Mouse (Mus musculus): ENCODE data around the gene Lamtor5. TPM values are rescaled to one million over a fixed set of nuclear protein-coding genes. Genes with fewer than 3 reads are reported as not detected.
"Not testable (repeated sequence)": the region's sequence is repeated elsewhere in the genome, so short reads cannot be mapped to it uniquely, and the experiment has no call there.

Lamtor5 gene
- polyA plus RNA-seq, 1 experiment from 2014 or later = 206 TPM

- Histone ChIP-seq H3K27ac (ENCODE audit: low read depth, low read length) (no peak overlapping the region), H3K4me2 (replicated peaks; ENCODE audit: low read depth) (no peak overlapping the region), H3K4me1 (replicated peaks; ENCODE audit: control insufficient read depth, insufficient read depth, low read length) (no peaks in the 10 kb centered on the region), H3K9ac (ENCODE audit: low read depth, low read length) (no peak overlapping the region), H3K27me3 (replicated peaks; ENCODE audit: control insufficient read depth, insufficient read depth, low read length) (no peaks in the 10 kb centered on the region), H3K4me3 (ENCODE audit: low read depth, low read length) (no peak overlapping the region), H3K36me3 (ENCODE audit: control insufficient read depth, insufficient read depth) (no peaks in the 10 kb centered on the region), H3K9me3 (ENCODE audit: control insufficient read depth) (no peaks in the 10 kb centered on the region)
- TF ChIP-seq CTCF (IDR thresholded peaks at IDR 0.05; ENCODE audit: low read depth) = peak; percentile 52
- ATAC-seq = no peak
- WGBS = 51% methylated on average over 4 of the region's 4 CpGs
These were observed 2.7 kb upstream of the Lamtor5 start for GRCm38 (mm10) chr3:107275996-107276395.

GRCm38 (mm10) chr3:107276626-107277025 is 2.0 kb upstream of the Lamtor5 start:
- no peak overlapping the region for H3K4me3 ChIP-seq (ENCODE audit: low read depth, low read length)
- H3K4me1 ChIP-seq (replicated peaks; ENCODE audit: control insufficient read depth, insufficient read depth, low read length) = no peaks in the 10 kb centered on the region
- TF ChIP-seq CTCF (IDR thresholded peaks at IDR 0.05; ENCODE audit: low read depth) = no peak
- H3K9ac ChIP-seq (ENCODE audit: low read depth, low read length) = no peak overlapping the region
- 0 out of 2 replicates have a peak, but pooled peaks cover under 1% of the 10 kb centered on the region for H3K36me3 ChIP-seq (ENCODE audit: control insufficient read depth, insufficient read depth)
- ATAC-seq = no peak
- no peak overlapping the region for H3K27ac ChIP-seq (ENCODE audit: low read depth, low read length)
- WGBS = 75% methylated on average over 3 of the region's 3 CpGs
- H3K4me2 ChIP-seq (replicated peaks; ENCODE audit: low read depth) = no peak overlapping the region
- H3K27me3 ChIP-seq (replicated peaks; ENCODE audit: control insufficient read depth, insufficient read depth, low read length) = no peaks in the 10 kb centered on the region
- no peaks in the 10 kb centered on the region for H3K9me3 ChIP-seq (ENCODE audit: control insufficient read depth)

DNA sequence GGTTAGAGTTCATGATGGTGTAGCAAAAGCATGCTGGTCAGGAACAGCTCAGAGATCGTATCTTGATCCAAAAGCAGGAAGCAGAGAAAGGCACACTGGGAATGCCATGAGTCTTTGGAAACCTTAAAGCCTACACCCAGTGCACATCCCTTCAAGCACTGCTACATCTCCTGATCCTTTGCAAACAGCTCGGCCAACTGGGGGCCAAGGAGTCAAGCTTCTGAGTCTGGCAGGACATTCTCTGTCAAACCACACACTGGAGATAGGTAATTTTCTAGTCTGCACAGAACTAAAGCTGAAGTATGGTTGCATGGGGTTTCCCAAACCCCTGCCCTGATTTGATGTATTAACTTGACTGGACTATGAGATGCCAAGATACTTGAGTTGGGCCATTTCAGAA is 7.5 kb downstream of the Lamtor5 start:
- no peak overlapping the region for H3K27ac ChIP-seq (ENCODE audit: low read depth, low read length)
- WGBS = 82% methylated on average over 2 of the region's 2 CpGs

DNA sequence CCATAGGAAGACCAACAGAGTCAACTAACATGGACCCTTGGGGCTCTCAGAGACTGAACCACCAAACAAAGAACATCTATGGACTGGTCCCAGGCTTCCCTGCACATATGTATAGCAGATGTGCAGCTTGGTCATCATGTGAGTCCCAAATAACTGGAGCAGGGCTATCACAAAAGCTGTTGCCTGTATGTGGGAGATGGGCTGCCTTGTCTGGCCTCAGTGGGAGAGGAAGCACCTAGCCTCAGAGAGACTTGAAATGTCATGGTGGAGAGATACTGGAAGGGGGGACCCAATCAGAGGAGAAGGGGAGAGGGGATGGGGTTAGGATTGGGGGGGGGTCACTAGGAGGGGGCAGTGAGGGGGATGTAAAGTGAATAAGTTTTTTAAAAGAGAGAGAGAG is 8.7 kb downstream of the Lamtor5 start:
- no peaks in the 10 kb centered on the region for H3K27me3 ChIP-seq (replicated peaks; ENCODE audit: control insufficient read depth, insufficient read depth, low read length)
- no peaks in the 10 kb centered on the region for H3K4me1 ChIP-seq (replicated peaks; ENCODE audit: control insufficient read depth, insufficient read depth, low read length)
- H3K36me3 ChIP-seq (ENCODE audit: control insufficient read depth, insufficient read depth) = peaks cover 21% of the 10 kb centered on the region
- no peaks in the 10 kb centered on the region for H3K9me3 ChIP-seq (ENCODE audit: control insufficient read depth)
- TF ChIP-seq CTCF (IDR thresholded peaks at IDR 0.05; ENCODE audit: low read depth) = no peak
- no peak overlapping the region for H3K9ac ChIP-seq (ENCODE audit: low read depth, low read length)
- no peak overlapping the region for H3K27ac ChIP-seq (ENCODE audit: low read depth, low read length)
- ATAC-seq = no peak
- H3K4me2 ChIP-seq (replicated peaks; ENCODE audit: low read depth) = no peak overlapping the region
- H3K4me3 ChIP-seq (ENCODE audit: low read depth, low read length) = no peak overlapping the region

More for the DNA sequence above, 7.5 kb downstream of the Lamtor5 start:
- ATAC-seq = no peak
- Histone ChIP-seq H3K4me2 (replicated peaks; ENCODE audit: low read depth) (no peak overlapping the region), H3K36me3 (ENCODE audit: control insufficient read depth, insufficient read depth) (peaks cover 28% of the 10 kb centered on the region), H3K4me3 (ENCODE audit: low read depth, low read length) (no peak overlapping the region), H3K9ac (ENCODE audit: low read depth, low read length) (no peak overlapping the region), H3K27me3 (replicated peaks; ENCODE audit: control insufficient read depth, insufficient read depth, low read length) (no peaks in the 10 kb centered on the region), H3K4me1 (replicated peaks; ENCODE audit: control insufficient read depth, insufficient read depth, low read length) (no peaks in the 10 kb centered on the region), H3K9me3 (ENCODE audit: control insufficient read depth) (no peaks in the 10 kb centered on the region)
- no peak for TF ChIP-seq CTCF (IDR thresholded peaks at IDR 0.05; ENCODE audit: low read depth)

GRCm38 (mm10) chr3:107290764-107291381 is 12.2 kb downstream of the Lamtor5 start, which contains the start of gene Slc16a4:
Gene Slc16a4, plus strand, starts transcription at chr3:107291230.
- Histone ChIP-seq H3K4me1 (replicated peaks; ENCODE audit: control insufficient read depth, insufficient read depth, low read length) (no peaks in the 10 kb centered on the region), H3K4me3 (ENCODE audit: low read depth, low read length) (no peak within 1 kb of the TSS), H3K36me3 (ENCODE audit: control insufficient read depth, insufficient read depth) (no peaks in the 10 kb centered on the region), H3K9ac (ENCODE audit: low read depth, low read length) (no peak within 1 kb of the TSS), H3K27me3 (replicated peaks; ENCODE audit: control insufficient read depth, insufficient read depth, low read length) (no peaks in the 10 kb centered on the region), H3K27ac (ENCODE audit: low read depth, low read length) (no peak within 1 kb of the TSS), H3K9me3 (ENCODE audit: control insufficient read depth) (no peaks in the 10 kb centered on the region), H3K4me2 (replicated peaks; ENCODE audit: low read depth) (no peak within 1 kb of the TSS; the same call in 1 of the 2 replicates)
- TF ChIP-seq CTCF (IDR thresholded peaks at IDR 0.05; ENCODE audit: low read depth) = 0 out of 2 replicates have a peak, but pooled peaks have one; percentile 7
- WGBS = 19% methylated on average over 9 of the region's 9 CpGs
- peak; percentile 41; the same call in 1 of the 2 replicates for ATAC-seq

GRCm38 (mm10) chr3:107295672-107296360 is 17.2 kb downstream of the Lamtor5 start:
- H3K4me1 ChIP-seq (replicated peaks; ENCODE audit: control insufficient read depth, insufficient read depth, low read length) = no peaks in the 10 kb centered on the region
- no peak overlapping the region for H3K9ac ChIP-seq (ENCODE audit: low read depth, low read length)
- 48% methylated on average over 5 of the region's 5 CpGs for WGBS
- no peak overlapping the region for H3K4me3 ChIP-seq (ENCODE audit: low read depth, low read length)
- no peak overlapping the region for H3K27ac ChIP-seq (ENCODE audit: low read depth, low read length)
- no peaks in the 10 kb centered on the region for H3K9me3 ChIP-seq (ENCODE audit: control insufficient read depth)
- peak; percentile 38; the same call in 1 of the 2 replicates for ATAC-seq
- TF ChIP-seq CTCF (IDR thresholded peaks at IDR 0.05; ENCODE audit: low read depth) = no peak
- H3K27me3 ChIP-seq (replicated peaks; ENCODE audit: control insufficient read depth, insufficient read depth, low read length) = no peaks in the 10 kb centered on the region
- H3K36me3 ChIP-seq (ENCODE audit: control insufficient read depth, insufficient read depth) = no peaks in the 10 kb centered on the region
- no peak overlapping the region for H3K4me2 ChIP-seq (replicated peaks; ENCODE audit: low read depth)

GRCm38 (mm10) chr3:107296917-107297316 is 18.3 kb downstream of the Lamtor5 start:
- H3K4me3 ChIP-seq (ENCODE audit: low read depth, low read length); H3K36me3 ChIP-seq (ENCODE audit: control insufficient read depth, insufficient read depth); H3K4me1 ChIP-seq (replicated peaks; ENCODE audit: control insufficient read depth, insufficient read depth, low read length); H3K9me3 ChIP-seq (ENCODE audit: control insufficient read depth); H3K27ac ChIP-seq (ENCODE audit: low read depth, low read length); H3K9ac ChIP-seq (ENCODE audit: low read depth, low read length); ATAC-seq; H3K4me2 ChIP-seq (replicated peaks; ENCODE audit: low read depth); H3K27me3 ChIP-seq (replicated peaks; ENCODE audit: control insufficient read depth, insufficient read depth, low read length): not testable (repeated sequence)
- 79% methylated on average over 4 of the region's 4 CpGs for WGBS
